Mouse (Mus musculus): ENCODE measurements around the gene Lypd6. TPM values are rescaled to one million over a fixed set of nuclear protein-coding genes. Genes with fewer than 3 reads are reported as not detected.

Gene Lypd6
- total RNA-seq, 2 experiments from 2014 or later = 6.9 to 24.1 TPM

DNA sequence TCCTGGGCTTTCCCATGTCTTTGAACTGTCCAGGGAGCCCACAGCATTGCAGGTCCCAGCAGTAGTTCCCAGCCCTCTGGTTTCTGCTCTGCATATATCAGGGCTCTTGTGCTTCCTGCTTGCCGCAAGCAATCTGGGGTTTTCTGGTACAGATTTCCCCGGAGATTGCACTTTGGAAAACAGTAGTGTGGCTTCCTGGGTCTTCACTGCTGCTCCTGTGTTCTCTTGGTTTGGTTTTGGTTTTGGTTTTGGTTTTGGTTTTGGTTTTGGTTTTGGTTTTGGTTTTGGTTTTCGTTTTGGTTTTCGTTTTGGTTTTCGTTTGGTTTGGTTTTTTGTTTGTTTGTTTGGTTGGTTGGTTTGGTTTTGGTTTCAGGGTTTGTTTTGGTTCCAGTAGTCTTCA is 99.9 kb downstream of the Lypd6 start:
- no peak for DNase-seq

DNA sequence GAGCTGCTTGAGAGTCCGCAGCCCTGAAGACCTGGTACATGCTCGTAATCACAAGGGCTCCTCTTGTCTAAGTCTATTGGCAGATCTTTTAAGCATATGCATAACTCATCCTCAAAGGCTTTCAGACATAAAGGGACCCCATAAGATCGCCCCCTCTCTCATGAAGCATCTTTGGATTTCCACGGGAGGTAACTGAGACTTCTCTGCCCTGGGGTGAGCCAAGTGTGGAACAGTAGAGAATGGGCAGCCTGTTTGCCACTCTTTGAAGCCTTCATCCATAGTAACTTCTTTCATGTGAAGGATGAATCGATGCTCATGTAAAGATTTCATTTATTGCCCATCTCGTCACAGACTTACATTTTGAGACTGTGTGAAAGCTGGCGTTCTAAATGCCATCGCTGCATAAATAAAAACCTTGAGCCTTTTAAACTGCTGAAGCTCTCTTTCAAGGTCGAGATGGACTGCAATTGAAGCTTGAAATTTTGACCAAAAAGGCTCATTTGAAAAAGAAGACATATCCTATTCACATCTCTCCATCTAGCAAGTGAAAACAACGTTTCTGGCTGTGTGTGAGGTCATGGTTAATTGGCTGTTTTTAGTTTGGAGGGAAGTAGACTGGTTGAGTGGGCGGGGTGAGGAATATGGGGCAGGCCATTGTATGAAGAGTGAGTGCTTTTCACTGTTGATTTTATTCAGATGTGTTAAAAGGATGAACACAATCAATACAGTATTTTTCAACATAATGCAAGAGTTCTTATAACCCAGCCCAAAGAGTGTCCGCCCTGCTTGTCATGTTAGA is 107.7 kb downstream of the Lypd6 start:
- DNase-seq = no peak

DNA sequence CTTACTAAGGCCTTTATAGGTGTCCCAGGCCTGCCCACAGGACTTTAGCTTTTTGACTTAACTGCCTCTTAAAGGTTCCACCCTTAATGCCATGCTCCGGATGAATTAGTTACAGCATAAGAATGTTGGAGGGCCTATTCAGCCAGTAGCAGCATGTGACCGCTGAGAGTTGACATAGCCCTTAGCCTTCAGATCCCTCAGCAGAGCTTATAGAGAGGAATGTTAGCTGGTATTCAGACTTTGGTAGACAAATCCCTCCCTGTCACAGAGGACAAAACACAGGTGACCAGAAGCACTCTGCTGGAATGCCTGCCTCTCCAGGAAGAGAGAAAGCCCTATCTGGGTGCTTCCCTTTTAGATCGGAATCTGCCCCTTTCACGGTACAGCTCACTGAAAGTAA is 109.5 kb downstream of the Lypd6 start:
- DNase-seq = no peak

GRCm38 (mm10) chr2:50179164-50179563 is 112.9 kb downstream of the Lypd6 start:
- no peak for DNase-seq

DNA sequence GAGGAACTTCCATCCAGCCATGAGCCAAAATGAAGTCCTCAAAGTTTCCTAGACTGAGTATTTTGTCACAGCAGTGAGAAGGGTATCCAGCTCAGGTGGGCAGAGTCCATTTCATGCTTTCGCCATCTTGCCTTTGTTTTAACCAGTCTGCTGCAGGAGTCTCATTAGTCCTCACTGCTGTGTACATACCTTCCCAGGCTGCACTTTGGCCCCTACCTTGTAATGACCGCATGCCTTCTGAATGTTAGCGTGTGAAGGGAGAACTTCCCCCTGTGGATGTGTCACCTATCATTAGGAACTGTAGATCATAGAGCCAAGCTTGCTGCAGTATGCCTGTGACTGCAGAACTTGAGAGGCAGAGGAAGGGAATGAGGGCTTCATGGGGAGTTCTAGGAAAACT is 114.2 kb downstream of the Lypd6 start:
- DNase-seq = no peak

GRCm38 (mm10) chr2:50181332-50181731 is 115.1 kb downstream of the Lypd6 start:
- no peak for DNase-seq

DNA sequence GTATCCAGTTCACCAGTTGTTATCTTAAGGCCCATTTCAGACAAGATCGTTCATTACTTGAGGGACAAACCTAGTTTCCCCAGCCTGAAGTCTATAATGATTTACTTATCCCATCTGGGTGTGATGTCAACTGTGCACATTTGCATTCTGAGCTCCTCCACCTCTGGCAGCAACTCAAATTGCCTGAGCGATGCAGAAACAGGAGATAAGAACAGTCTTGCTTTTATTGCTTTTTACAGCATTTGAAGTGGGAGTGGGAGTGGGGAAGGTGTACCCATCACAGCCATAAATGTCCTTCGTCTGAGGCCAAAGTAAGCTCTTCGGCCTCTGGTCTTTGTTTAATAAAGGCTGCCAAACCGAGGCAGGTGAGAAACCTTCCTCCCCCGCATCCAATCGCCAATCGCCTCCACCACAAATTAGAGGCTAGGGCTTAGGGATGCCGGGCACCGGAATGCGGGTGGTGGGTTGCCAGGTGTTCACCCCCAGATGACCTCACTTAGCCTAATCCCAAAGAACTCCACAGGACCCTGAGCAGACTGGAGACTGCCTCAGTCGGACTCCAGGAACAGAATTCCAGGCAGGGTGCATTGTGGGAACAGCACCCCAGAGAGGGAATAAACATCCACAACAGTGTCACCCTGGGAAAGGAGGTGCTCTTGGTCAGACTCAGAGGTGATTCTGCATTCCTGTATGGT is 120.6 kb downstream of the Lypd6 start:
- no peak for DNase-seq

- DNase-seq = no peak
Measured at GRCm38 (mm10) chr2:50188856-50189255, 122.6 kb downstream of the Lypd6 start.

GRCm38 (mm10) chr2:50196681-50197080 is 130.5 kb downstream of the Lypd6 start:
- peak in 1 of 2 experiments; percentile 17 for DNase-seq

GRCm38 (mm10) chr2:50197801-50198200 is 131.6 kb downstream of the Lypd6 start:
- no peak for DNase-seq

DNA sequence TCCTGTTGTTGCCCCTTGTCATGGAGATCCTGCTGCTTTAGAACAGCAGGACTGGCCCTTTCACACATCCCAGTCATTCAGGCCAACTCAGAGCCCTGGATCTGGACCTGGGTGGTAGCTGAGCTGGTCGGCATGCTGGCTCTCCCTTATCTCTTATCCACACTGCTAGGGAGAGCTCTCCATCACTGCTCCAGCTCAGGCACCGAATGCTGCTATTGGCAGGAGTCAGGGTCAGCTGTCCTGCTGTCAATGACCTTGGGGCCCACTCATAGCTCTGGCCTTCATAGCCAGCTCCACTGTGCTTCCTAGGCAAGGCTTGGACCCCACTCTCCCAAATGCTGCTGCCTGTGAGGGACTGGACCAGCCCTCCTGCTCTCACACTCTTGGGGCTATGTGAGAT is 134.3 kb downstream of the Lypd6 start:
- DNase-seq = peak; percentile 53 to 57

GRCm38 (mm10) chr2:50220574-50220973 is 154.3 kb downstream of the Lypd6 start:
- no peak for DNase-seq

GRCm38 (mm10) chr2:50225019-50225418 is 158.8 kb downstream of the Lypd6 start:
- no peak for DNase-seq

DNA sequence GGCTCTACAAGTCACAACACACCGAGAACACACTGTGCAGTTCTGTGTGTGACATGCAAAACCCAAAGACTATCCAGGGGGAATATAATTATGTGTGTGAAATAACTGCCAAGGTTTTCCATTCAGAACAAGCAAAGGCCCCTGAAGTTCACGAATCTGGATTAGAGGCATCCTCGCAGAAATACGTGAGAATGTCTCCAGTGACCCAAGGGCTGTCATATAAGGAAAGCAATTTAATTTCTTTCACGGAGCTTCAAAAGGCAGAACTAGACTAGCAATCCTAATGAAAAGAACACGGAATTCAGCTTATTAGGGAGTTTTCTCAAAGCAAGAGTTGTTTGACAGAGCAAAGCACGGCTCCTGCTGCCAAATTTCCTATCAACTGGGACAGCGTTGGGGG is 167.3 kb downstream of the Lypd6 start:
- no peak for DNase-seq

Other genes starting within 250 kb of the Lypd6 start
- 100 to 1,000 TPM; 126 to 127 TPM for gene Mmadhc, start 230.4 kb downstream of the Lypd6 start, total RNA-seq (2021)

Data from adrenal gland, postnatal 36 days (tissue).